Mouse (Mus musculus) megakaryocyte, embryonic 14.5 days (primary cell): ENCODE data around the gene Tnfsfm13.

ENCODE experiments used
- FLI1 ChIP-seq: IDR thresholded peaks from 2 replicates; pipeline ENCODE4 v1.6.1; 2012; ENCODE audit warnings: low read length, inconsistent platforms, mixed read lengths
- GATA1 ChIP-seq: IDR thresholded peaks from 3 replicates; pipeline ENCODE4 v1.6.1; 2012; ENCODE audit warnings: mixed read lengths, low read length, inconsistent platforms, borderline replicate concordance

- no peak for TF ChIP-seq FLI1
- no peak for TF ChIP-seq GATA1
These were observed 15.6 kb downstream of the Tnfsfm13 start for GRCm38 (mm10) chr11:69680136-69680855.
